ENCODE assay signal across 18 mouse cellular contexts in the genomic region with DNA sequence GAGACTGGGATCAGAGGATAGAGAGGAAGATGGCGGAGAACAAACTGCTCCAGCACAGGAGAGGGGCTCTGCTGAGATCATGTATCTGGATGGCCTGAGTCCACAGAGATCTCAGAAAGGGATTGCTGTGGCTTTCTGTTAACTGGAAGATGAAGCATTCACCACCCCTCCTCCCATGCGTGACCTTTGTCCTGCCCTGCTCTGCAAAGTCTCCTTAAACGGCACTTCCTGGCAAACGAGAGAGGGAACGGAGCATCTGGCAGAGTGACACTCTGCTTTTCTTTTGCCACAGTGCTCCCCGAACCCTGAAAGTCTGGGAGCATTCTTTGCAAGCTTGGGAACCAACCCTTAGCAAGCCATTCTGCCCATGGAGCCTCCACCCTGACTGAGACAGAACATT.
DNase-seq lines count a peak whose midpoint lies in the region; ATAC-seq lines count a peak whose summit lies in the region.
"Had no signal": no experiment of that assay in that cellular context is flagged by ENCODE, and none has a peak within 500 bp of the region (broad histone marks: within the 10 kb centered on the region; RNA-seq: fewer than 3 reads in every experiment).

No protein-coding gene starts in this region.

- no peak for ATAC-seq in kidney, embryonic 15.5 days (replicated peaks; ENCODE audit: low FRiP score)
- ATAC-seq in CD4-positive, CD25-positive, alpha-beta regulatory T cell, adult 4 months, result no peak
- ATAC-seq in erythroblast, adult 5-6 weeks (replicated peaks; ENCODE audit: low FRiP score, poor library complexity, severe bottlenecking), result no peak
- ATAC-seq: inflammation-experienced regulatory T-cells, adult 6 months had no signal

- H3K4me1 ChIP-seq in kidney, embryonic 15.5 days, result peaks cover 6% of the 10 kb centered on the region
- H3K4me1 ChIP-seq: forebrain, embryonic 12.5 days; hindbrain, embryonic 13.5 days; midbrain, embryonic 10.5 days had no signal

- no peak overlapping the region for H3K9ac ChIP-seq in kidney, embryonic 15.5 days
- H3K9ac ChIP-seq: forebrain, embryonic 12.5 days; hindbrain, embryonic 13.5 days; liver, embryonic 14.5 days had no signal

- peak; percentile 38 for DNase-seq in kidney, adult 11 months
- peak; percentile 42 for DNase-seq in embryo, embryonic 11 days
- DNase-seq in kidney, adult 9 months, result peak; percentile 70
- DNase-seq in yolk sac, embryonic 10.5 days (ENCODE audit: low spot score), result peak; percentile 75
- DNase-seq: adrenal gland, adult 8-10 months; cerebellum, adult 8-10 months; heart, adult 18-20 months; right cerebral cortex, adult 18-20 months; thymus, postnatal 14 days had no signal

- H3K36me3 ChIP-seq in kidney, embryonic 15.5 days, result no peaks in the 10 kb centered on the region
- H3K36me3 ChIP-seq: forebrain, embryonic 12.5 days; hindbrain, embryonic 13.5 days; midbrain, embryonic 10.5 days had no signal

- H3K27ac ChIP-seq in kidney, embryonic 15.5 days, result no peak overlapping the region
- H3K27ac ChIP-seq: forebrain, embryonic 12.5 days; hindbrain, embryonic 13.5 days; liver, embryonic 14.5 days; macrophage; midbrain, embryonic 10.5 days had no signal

- H3K9me3 ChIP-seq in kidney, embryonic 15.5 days (replicated peaks), result no peaks in the 10 kb centered on the region
- H3K9me3 ChIP-seq: forebrain, embryonic 12.5 days; hindbrain, embryonic 13.5 days had no signal

- H3K4me3 ChIP-seq in kidney, embryonic 15.5 days (replicated peaks), result no peak overlapping the region
- H3K4me3 ChIP-seq: forebrain, embryonic 12.5 days; hindbrain, embryonic 13.5 days; midbrain, embryonic 10.5 days had no signal

- H3K27me3 ChIP-seq in kidney, embryonic 15.5 days, result no peaks in the 10 kb centered on the region
- H3K27me3 ChIP-seq: forebrain, embryonic 12.5 days; hindbrain, embryonic 13.5 days had no signal

- no peak overlapping the region for H3K4me2 ChIP-seq in kidney, embryonic 15.5 days
- H3K4me2 ChIP-seq: forebrain, embryonic 12.5 days; hindbrain, embryonic 13.5 days had no signal

- WGBS in kidney, embryonic 15.5 days, result 39% methylated on average over 6 of the region's 6 CpGs
